Mouse (Mus musculus) thymus, postnatal 0 days (tissue): Measurements from ENCODE around the gene Man1c1. TPM values are rescaled to one million over a fixed set of nuclear protein-coding genes. Genes with fewer than 3 reads are reported as not detected.

Experiments
- DNase-seq: peaks from one replicate; pipeline ENCODE4 v3.0.0-alpha.2; 2015; ENCODE audit warnings: low spot score
- polyA plus RNA-seq: library from polyadenylated mRNA; unstranded; fragments of >200 nt; fragmentation: Nextera tagmentation; extraction: Ambion mirVana; gene quantifications from 2 replicates; pipeline ENCODE4 v1.2.1, GENCODE M21; 2015

The Man1c1 gene
- polyA plus RNA-seq, 1 experiment from 2014 or later = 1.2 TPM

DNA sequence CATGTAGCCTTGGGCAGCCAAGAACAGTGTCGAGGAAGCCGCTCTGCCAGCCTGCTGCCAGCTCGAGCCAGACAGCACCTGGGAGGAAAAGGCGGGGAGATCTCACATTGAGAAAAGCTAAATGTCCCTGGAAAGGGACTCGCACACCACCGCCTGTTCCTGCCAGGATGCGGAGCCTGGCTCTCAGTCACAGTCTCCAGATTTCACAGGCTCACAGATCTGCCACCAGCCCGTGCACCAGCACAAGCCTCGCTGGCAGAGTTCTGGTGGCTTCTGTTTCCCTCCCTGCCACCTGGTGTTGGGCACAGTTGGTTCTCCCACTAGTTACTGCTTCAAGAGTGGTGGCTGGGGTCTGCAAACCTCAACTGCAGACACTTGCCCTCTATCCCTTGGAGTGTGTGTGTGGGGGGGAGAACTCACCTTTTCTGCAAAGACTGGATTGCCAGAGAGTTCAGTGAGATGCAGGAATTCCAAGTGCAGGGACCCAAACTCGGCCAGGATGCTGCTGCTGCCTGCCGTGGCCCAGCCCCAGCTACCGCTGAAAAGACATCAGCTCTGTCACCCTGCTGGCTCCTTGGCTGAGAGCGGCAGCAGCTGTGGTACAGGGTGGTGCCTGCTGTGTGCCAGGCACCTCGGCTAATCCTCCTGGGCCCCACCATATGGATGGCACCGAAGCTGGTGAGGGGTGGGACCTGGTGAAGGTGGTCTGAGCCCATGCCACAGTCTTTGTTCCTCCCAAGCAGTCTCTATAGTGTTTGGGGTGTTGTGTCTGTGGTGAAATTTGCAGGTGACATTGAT is 123.5 kb downstream of the Man1c1 start:
- no peak for DNase-seq

DNA sequence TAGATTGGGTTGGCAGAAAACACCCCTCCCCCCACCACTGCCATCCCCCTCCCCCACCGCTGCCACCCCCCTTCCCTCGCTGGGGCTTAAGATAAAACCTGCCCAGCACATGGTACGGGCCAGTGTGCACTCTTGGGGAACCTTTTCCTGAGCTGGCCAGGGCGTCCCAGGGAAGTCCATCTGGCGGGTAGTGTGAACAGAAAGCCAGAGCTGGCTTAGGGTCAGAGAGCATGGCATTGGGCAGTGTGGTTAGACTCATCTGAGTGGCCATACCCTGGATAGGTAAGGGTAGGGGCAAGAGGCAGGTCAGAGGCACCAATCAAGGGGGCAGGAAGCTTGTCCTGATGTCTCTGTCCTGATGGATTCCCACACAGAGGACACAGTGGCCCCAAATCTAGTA is 124.5 kb downstream of the Man1c1 start:
- no peak for DNase-seq

DNA sequence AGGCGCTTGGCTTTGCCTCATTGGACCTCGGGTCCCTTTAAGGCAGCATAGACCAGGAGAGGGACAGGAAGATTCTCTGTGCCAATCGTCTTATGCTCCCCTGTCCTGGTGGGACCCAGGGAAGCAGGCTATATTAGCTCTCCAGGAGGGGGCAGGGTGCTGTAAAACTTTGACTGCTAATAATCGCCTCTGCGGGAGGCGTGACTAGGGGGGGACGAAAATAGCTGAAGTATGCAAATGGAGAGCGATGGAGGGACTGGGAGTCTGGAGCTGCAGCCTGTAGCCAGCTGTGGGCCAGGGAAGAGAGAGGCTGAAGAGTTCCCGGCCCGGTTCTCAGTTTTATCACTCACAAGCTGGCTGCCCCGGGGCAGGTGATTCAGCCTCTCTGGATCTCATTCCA is 124.9 kb downstream of the Man1c1 start:
- no peak for DNase-seq

DNA sequence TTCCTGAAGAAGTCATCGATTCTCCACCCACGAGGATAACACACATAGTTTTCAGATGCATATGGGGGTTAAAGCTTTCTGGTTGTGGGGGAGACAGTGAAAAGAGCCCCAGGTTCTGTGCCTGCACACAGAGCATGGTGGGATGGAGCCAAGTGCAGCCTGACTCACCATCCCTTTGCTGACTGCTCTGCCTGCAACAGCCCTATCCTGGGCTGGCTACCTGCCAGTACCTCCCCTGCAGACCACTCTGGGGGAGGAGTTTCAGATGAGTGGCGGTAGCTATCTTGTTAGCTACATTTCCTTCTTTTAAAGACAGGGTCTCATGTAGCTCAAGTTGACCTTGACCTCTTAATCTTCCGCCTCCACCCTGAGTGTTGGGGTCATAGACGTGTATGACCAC is 125.7 kb downstream of the Man1c1 start:
- DNase-seq = no peak

- DNase-seq = no peak
Measured at GRCm38 (mm10) chr4:134577281-134577680, 126.8 kb downstream of the Man1c1 start.

DNA sequence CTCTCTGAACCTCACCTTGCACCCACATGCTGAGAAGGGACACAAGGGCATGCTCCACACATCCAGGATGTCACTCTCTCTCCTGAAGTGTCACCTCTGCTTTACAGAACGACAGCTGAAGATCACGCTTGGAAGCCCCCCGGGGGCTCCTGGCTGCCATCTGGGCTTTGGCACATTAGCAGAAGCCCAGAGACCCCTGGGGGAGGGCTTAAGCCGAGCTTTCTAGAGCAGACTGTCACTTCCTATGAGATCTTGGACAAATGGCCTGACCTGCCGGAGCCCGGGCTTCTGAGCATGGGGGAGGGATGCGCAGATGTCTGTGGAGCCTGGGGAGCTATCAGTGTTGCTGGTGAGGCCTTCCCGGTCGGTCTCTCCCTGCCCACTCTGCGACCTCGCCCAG is 128.6 kb downstream of the Man1c1 start:
- no peak for DNase-seq

DNA sequence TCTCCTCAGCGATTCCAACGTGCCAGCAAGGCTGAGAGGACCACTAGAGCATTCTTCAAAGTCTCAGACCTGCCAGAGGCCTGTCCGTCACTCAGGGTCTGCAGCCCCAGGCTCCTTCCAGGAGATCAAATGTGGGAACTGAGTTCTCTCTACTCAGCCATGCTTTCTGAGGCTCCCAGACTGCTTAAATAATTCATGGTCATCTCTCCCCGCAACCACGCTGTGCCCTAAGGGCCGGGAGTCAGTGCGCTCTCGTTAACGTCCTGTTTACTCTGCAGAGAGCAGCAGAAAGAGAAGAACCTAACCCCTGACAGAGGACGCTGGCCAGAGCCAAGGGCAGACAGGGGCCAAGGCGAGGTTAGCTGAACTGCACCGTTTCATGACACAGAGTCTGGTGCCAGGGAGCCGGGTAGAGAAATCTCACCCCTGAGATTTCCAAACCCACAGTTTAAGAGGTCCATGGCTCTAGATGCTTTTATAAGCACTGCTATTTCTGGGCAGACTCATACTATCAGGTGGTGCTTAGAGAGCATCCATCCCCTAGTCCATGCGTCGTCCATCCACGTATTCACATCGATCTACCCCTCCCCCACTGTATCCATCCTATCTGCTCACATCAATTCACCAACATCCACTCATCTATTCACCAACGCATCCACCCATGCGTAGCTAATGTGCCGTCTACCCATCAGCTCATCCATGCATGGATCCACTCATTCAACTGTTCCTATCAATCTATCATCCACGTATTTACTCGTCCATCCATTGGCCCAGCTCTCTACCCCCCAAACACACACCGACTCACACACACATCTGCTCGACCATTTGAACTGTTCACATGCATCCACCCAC is 131.4 kb downstream of the Man1c1 start:
- DNase-seq = no peak

DNA sequence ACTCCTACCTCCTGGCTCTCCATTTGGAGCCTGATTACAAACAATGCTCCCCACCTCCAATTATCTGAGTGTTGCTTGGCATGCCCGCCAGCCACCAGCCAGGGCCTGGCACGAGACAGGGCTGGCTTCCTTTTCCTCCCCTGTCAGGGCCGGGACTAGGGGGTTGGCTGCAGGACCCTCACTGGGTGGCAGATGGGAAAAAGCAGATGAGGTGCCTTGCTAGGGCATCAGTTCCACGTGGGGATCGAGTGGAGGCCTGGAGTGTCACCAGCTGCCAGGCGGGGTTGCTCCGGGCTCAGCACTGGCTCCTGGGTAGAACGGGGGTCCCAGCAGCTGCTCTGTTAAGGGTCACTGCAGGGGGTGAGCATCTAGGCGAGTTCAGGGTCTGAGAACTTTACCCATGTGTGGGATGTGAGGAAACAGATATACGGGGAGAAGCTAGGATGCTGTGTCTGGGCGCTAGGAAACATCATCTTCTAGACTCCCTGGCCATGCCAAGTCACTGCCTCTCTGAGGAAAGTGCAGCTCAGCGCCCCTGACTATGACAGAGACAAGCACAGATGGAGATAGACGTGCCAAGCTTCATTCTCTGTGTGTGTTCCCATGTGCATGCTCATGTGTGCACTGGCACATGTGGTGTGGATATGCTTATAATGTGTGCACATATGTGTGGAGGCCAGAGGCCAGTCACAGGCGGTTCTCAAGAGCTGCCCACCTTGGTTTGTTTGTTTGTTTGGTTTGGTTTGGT is 133.2 kb downstream of the Man1c1 start:
- no peak for DNase-seq

GRCm38 (mm10) chr4:134569831-134570230 is 134.3 kb downstream of the Man1c1 start:
- no peak for DNase-seq

DNA sequence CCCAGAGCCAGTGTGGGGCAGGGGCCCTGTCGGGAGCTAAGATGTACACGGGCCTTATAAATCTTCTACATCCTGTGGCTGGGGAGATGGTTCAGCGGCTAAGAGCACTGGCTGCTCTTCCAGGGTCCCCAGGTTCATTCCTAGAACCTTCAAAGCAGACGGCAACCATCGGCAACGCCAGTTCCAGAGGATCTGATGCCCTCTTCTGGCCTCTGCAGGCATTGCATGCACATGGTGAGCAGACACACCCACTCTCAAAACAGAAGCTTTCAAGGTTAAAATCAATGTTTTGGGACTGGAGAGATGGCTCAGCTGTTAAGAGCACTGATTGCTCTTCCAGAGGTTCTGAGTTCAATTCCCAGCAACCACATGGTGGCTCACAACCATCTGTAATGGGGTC is 134.9 kb downstream of the Man1c1 start:
- no peak for DNase-seq

GRCm38 (mm10) chr4:134567377-134568226 is 136.5 kb downstream of the Man1c1 start:
- DNase-seq = no peak

GRCm38 (mm10) chr4:134564093-134564492 is 140.0 kb downstream of the Man1c1 start:
- DNase-seq = no peak

DNA sequence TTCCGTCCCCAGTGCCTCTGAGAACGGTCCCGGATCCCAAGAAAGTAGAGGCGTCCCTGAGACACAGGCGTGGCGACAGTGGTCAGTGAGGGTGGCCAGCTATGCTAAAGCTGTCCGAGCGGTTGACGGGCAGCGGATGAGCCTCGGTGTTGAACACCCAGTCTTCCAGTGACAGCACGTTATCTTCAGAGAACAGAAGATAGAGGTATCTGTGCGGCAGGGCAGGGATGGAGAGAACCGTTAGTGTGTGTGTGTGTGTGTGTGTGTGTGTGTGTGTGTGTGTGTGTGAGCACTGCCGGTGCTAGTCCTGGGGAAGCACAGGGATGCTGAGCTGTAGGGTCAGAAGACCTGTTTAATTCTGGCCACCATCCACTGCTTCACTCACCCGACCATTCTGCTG is 140.5 kb downstream of the Man1c1 start:
- no peak for DNase-seq

DNA sequence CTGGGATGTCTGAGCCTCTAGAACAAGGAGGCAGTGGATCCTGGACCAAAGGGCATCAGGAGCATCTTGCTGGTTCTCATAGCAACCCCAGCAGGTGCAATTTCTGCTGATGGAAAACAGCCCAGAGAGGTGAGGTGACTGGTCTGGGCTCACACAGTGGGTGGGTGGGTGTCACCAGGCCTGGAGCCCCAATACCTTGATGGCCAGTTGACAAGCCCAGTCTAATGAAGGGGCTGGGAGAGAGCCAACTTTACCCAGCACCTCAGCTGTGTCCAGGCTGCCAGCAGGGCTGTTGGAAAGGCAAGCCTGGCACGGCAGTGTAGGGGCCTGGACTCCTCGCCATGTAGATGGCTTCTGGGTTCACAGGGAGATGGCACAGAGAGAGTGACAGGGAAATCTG is 142.1 kb downstream of the Man1c1 start:
- no peak for DNase-seq

DNA sequence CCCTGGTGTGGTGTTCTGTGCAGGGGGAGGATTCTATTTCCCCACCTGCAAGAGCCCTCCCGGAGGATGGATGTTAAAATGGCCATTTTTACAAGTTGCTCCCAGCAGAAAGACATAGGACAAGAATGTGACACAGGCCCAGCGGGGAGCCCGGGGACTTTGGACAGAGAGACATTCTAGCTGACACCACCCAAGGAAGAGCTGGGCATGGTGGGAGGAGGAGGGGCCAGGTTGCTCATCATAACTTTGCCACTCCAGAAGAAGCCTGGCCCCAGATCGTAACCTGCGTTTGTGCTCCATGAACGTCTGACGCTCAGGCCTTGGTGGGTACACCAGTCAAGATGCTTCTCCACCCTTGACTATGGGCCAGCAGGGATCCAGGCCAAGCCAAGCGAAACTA is 143.4 kb downstream of the Man1c1 start:
- DNase-seq = no peak

GRCm38 (mm10) chr4:134559154-134559553 is 144.9 kb downstream of the Man1c1 start:
- DNase-seq = peak; percentile 24

GRCm38 (mm10) chr4:134558570-134559113 is 145.4 kb downstream of the Man1c1 start:
- DNase-seq = peak; percentile 62

GRCm38 (mm10) chr4:134557626-134558249 is 146.4 kb downstream of the Man1c1 start:
- DNase-seq = peak; percentile 37

DNA sequence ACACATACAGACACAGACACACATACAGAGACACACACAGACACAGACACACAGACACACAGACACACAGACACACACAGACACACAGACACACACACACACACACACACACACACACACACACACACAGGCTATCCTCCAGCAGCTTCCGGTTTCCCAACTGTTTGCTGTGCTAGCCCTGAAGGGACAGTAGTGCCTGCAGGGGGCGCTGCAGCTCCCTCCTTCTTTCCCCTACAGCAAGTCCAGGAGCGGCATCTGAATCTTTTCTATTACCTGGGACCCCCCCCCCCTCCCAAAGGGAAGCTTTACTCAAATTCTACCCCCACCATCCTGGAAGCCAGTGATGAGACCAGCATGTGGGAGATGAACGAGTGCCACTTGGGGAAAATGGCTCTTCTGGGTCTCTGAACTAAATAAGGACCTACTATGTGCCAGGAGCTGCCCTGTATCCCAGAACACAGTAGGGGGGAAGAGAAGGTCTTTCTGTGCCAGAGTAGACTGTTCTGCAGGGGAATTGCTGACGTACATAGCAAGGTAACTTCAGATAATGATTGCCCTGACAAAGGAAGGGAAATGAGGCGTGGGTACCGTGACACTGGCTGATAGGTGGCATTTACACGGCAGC is 148.0 kb downstream of the Man1c1 start:
- no peak for DNase-seq

- DNase-seq = no peak
Measured at GRCm38 (mm10) chr4:134553631-134554030, 150.5 kb downstream of the Man1c1 start.
